Comparison of ENCODE assay signal across 9 mouse cellular contexts in the genomic region with DNA sequence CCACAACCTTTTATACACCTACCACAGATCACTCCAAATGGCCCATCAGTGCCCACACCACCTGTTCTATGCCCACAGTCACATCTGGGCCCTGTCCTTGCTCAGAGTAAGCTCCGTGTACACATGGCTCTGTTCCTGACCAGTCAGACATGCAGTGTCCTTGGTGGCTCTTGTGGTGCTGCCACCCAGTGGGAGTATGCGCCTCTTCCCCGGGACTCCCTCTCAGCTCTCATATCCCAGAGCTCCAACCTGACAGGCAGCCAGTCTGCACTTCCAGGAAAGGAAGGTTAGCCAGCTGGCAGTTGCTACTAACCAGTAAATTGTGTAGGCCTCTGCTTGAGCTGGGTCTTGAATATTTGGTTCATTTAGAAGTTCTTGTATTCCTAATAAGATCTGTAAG. TPM values are rescaled to one million over a fixed set of nuclear protein-coding genes. Genes with fewer than 3 reads are reported as not detected.
DNase-seq lines count a peak whose midpoint lies in the region; ATAC-seq and TF ChIP-seq lines count a peak whose summit lies in the region.
"Had no signal": no experiment of that assay in that cellular context is flagged by ENCODE, and none has a peak within 500 bp of the region (broad histone marks: within the 10 kb centered on the region; RNA-seq: fewer than 3 reads in every experiment).

No protein-coding gene starts in this region.

- TF ChIP-seq POLR2A in liver, adult 2 months (IDR thresholded peaks at IDR 0.05; ENCODE audit: extremely low read depth, insufficient read depth, low read length), result no peak

- WGBS in liver, adult 2 months, result 12% methylated on average over 3 of the region's 3 CpGs
- WGBS in liver, embryonic 12.5 days (ENCODE audit: insufficient replicate concordance), result 82% methylated on average over 3 of the region's 3 CpGs
- WGBS in kidney, postnatal 0 days, result 52% methylated on average over 3 of the region's 3 CpGs
- 65% methylated on average over 3 of the region's 3 CpGs for WGBS in forebrain, embryonic 15.5 days
- WGBS in hindbrain, embryonic 14.5 days, result 79% methylated on average over 3 of the region's 3 CpGs

- peaks cover 54% of the 10 kb centered on the region for H3K36me3 ChIP-seq in liver, adult 2 months (ENCODE audit: control insufficient read depth, insufficient read depth, low read length)
- H3K36me3 ChIP-seq in liver, embryonic 12.5 days, result peaks cover 84% of the 10 kb centered on the region
- peaks cover 73% of the 10 kb centered on the region for H3K36me3 ChIP-seq in kidney, postnatal 0 days (ENCODE audit: insufficient read depth, low read length)
- H3K36me3 ChIP-seq in forebrain, embryonic 15.5 days, result peaks cover 76% of the 10 kb centered on the region
- peaks cover 81% of the 10 kb centered on the region for H3K36me3 ChIP-seq in hindbrain, embryonic 14.5 days (replicated peaks; ENCODE audit: control insufficient read depth, insufficient read depth)

- no peaks in the 10 kb centered on the region for H3K9me3 ChIP-seq in liver, embryonic 12.5 days (replicated peaks)
- no peaks in the 10 kb centered on the region for H3K9me3 ChIP-seq in kidney, postnatal 0 days (replicated peaks; ENCODE audit: low read length)
- no peaks in the 10 kb centered on the region for H3K9me3 ChIP-seq in forebrain, embryonic 15.5 days
- no peaks in the 10 kb centered on the region for H3K9me3 ChIP-seq in hindbrain, embryonic 14.5 days (ENCODE audit: control insufficient read depth, low read length)

- no peak overlapping the region for H3K9ac ChIP-seq in liver, adult 2 months (ENCODE audit: low read depth, low read length)
- H3K9ac ChIP-seq in liver, embryonic 12.5 days, result no peak overlapping the region
- no peak overlapping the region for H3K9ac ChIP-seq in kidney, postnatal 0 days (ENCODE audit: low read depth, low read length)
- H3K9ac ChIP-seq in forebrain, embryonic 15.5 days (replicated peaks), result no peak overlapping the region
- no peak overlapping the region for H3K9ac ChIP-seq in hindbrain, embryonic 14.5 days

- ATAC-seq in liver, embryonic 12.5 days, result no peak
- ATAC-seq in kidney, postnatal 0 days (replicated peaks; ENCODE audit: low FRiP score, low read depth), result no peak
- no peak for ATAC-seq in forebrain, embryonic 15.5 days (replicated peaks)
- ATAC-seq in hindbrain, embryonic 14.5 days (ENCODE audit: low FRiP score), result no peak

- no peaks in the 10 kb centered on the region for H3K27me3 ChIP-seq in liver, adult 2 months (ENCODE audit: control insufficient read depth, insufficient read depth, low read length)
- H3K27me3 ChIP-seq in liver, embryonic 12.5 days (replicated peaks), result no peaks in the 10 kb centered on the region
- H3K27me3 ChIP-seq in kidney, postnatal 0 days (ENCODE audit: insufficient read depth, low read length), result no peaks in the 10 kb centered on the region
- no peaks in the 10 kb centered on the region for H3K27me3 ChIP-seq in forebrain, embryonic 15.5 days
- H3K27me3 ChIP-seq in hindbrain, embryonic 14.5 days (ENCODE audit: control insufficient read depth, insufficient read depth, low read length), result no peaks in the 10 kb centered on the region

- peak; percentile 63 for DNase-seq in liver, adult 2 months (ENCODE audit: extremely low read depth, low read depth, low spot score)
- DNase-seq in NIH3T3 (ENCODE audit: low read depth), result peak; percentile 36
- DNase-seq in adrenal gland, postnatal 36 days, result peak; percentile 77 to 80
- no peak for DNase-seq in kidney, postnatal 0 days (ENCODE audit: low spot score)
- DNase-seq in hindbrain, embryonic 14.5 days (ENCODE audit: low spot score), result no peak
- DNase-seq in thymus, adult 18-20 months, result no peak

- H3K27ac ChIP-seq in liver, adult 2 months (replicated peaks; ENCODE audit: insufficient read depth, low read depth, low read length), result no peak overlapping the region
- H3K27ac ChIP-seq in liver, embryonic 12.5 days, result no peak overlapping the region
- H3K27ac ChIP-seq in kidney, postnatal 0 days, result no peak overlapping the region
- H3K27ac ChIP-seq in forebrain, embryonic 15.5 days (replicated peaks), result no peak overlapping the region
- H3K27ac ChIP-seq in hindbrain, embryonic 14.5 days, result no peak overlapping the region

- H3K4me2 ChIP-seq in liver, embryonic 12.5 days, result no peak overlapping the region
- H3K4me2 ChIP-seq in kidney, postnatal 0 days (ENCODE audit: low read length), result no peak overlapping the region
- no peak overlapping the region for H3K4me2 ChIP-seq in forebrain, embryonic 15.5 days (replicated peaks)
- no peak overlapping the region for H3K4me2 ChIP-seq in hindbrain, embryonic 14.5 days (replicated peaks)

- peaks cover 6% of the 10 kb centered on the region; the same call in 1 of the 2 replicates for H3K79me2 ChIP-seq in liver, adult 2 months (ENCODE audit: control insufficient read depth, insufficient read depth, low read length)

- H3K4me1 ChIP-seq in liver, adult 2 months (ENCODE audit: control insufficient read depth, insufficient read depth, low read length), result no peaks in the 10 kb centered on the region
- peaks cover under 1% of the 10 kb centered on the region; the same call in 1 of the 2 replicates for H3K4me1 ChIP-seq in liver, embryonic 12.5 days
- H3K4me1 ChIP-seq in kidney, postnatal 0 days (replicated peaks; ENCODE audit: insufficient read depth, low read length), result no peaks in the 10 kb centered on the region
- H3K4me1 ChIP-seq in forebrain, embryonic 15.5 days, result peaks cover 1% of the 10 kb centered on the region; the same call in 1 of the 2 replicates
- no peaks in the 10 kb centered on the region; the same call in 1 of the 2 replicates for H3K4me1 ChIP-seq in hindbrain, embryonic 14.5 days (replicated peaks; ENCODE audit: control insufficient read depth, insufficient read depth, low read length)

- peak; percentile 63 for TF ChIP-seq CTCF in liver, adult 2 months (IDR thresholded peaks at IDR 0.05; ENCODE audit: low read depth, low read length)
- TF ChIP-seq CTCF in kidney, postnatal 0 days (IDR thresholded peaks at IDR 0.05; ENCODE audit: low read depth), result peak; percentile 59

- H3K4me3 ChIP-seq in liver, adult 2 months (ENCODE audit: insufficient read depth, low read depth, low read length), result no peak overlapping the region
- H3K4me3 ChIP-seq in liver, embryonic 12.5 days, result no peak overlapping the region
- H3K4me3 ChIP-seq in kidney, postnatal 0 days (replicated peaks; ENCODE audit: low read depth, low read length), result no peak overlapping the region
- no peak overlapping the region for H3K4me3 ChIP-seq in forebrain, embryonic 15.5 days
- no peak overlapping the region for H3K4me3 ChIP-seq in hindbrain, embryonic 14.5 days (replicated peaks; ENCODE audit: low read length)

RNA-seq across cellular contexts. Expression of a gene that starts 8.3 kb away (rescaled TPM):
- 0.13 and 0.18 TPM in 2 replicates for total RNA-seq in liver, adult 2 months (2014; rRNA removed)
- polyA plus RNA-seq in liver, adult 2 months (2012; rRNA removed), result 0.43 and 1.2 TPM in 2 replicates
- 0.30 and 0.44 TPM in 2 replicates for polyA plus RNA-seq in liver, embryonic 12.5 days (2016; fragmentation: Nextera tagmentation; extraction: Ambion mirVana)
- total RNA-seq in adrenal gland, postnatal 36 days (2021), result 10 to 100 TPM in 1 of 2 experiments, 1 to 10 TPM in 1; 6.9 to 10.7 TPM
- polyA plus RNA-seq in kidney, postnatal 0 days (2015; fragmentation: Nextera tagmentation; extraction: Ambion mirVana), result 1.0 and 1.5 TPM in 2 replicates
- 7.2 and 10.1 TPM in 2 replicates for polyA plus RNA-seq in forebrain, embryonic 15.5 days (2015; fragmentation: Nextera tagmentation; extraction: Ambion mirVana)
- polyA plus RNA-seq in hindbrain, embryonic 14.5 days (2014; fragmentation: Nextera tagmentation; extraction: Ambion mirVana), result 10.8 and 15.9 TPM in 2 replicates

RNA-seq across cellular contexts. Expression of a gene that starts 10.0 kb away (rescaled TPM):
- total RNA-seq in liver, adult 2 months (2014; rRNA removed), result 92.9 and 103 TPM in 2 replicates
- polyA plus RNA-seq in liver, adult 2 months (2012; rRNA removed), result 62.4 and 80.0 TPM in 2 replicates
- 437 and 442 TPM in 2 replicates for polyA plus RNA-seq in liver, embryonic 12.5 days (2016; fragmentation: Nextera tagmentation; extraction: Ambion mirVana)
- total RNA-seq in adrenal gland, postnatal 36 days (2021), result 100 to 1,000 TPM; 242 to 248 TPM
- polyA plus RNA-seq in kidney, postnatal 0 days (2015; fragmentation: Nextera tagmentation; extraction: Ambion mirVana), result 501 and 544 TPM in 2 replicates
- 680 and 683 TPM in 2 replicates for polyA plus RNA-seq in forebrain, embryonic 15.5 days (2015; fragmentation: Nextera tagmentation; extraction: Ambion mirVana)
- polyA plus RNA-seq in hindbrain, embryonic 14.5 days (2014; fragmentation: Nextera tagmentation; extraction: Ambion mirVana), result 430 and 441 TPM in 2 replicates

RNA-seq across cellular contexts. Expression of a gene that starts 24.5 kb away (rescaled TPM):
- total RNA-seq in liver, adult 2 months (2014; rRNA removed), result 14.0 and 16.7 TPM in 2 replicates
- polyA plus RNA-seq in liver, adult 2 months (2012; rRNA removed), result 18.8 and 19.3 TPM in 2 replicates
- 32.6 and 33.3 TPM in 2 replicates for polyA plus RNA-seq in liver, embryonic 12.5 days (2016; fragmentation: Nextera tagmentation; extraction: Ambion mirVana)
- total RNA-seq in adrenal gland, postnatal 36 days (2021), result 10 to 100 TPM; 23.1 to 29.0 TPM
- polyA plus RNA-seq in kidney, postnatal 0 days (2015; fragmentation: Nextera tagmentation; extraction: Ambion mirVana), result 50.1 and 52.3 TPM in 2 replicates
- polyA plus RNA-seq in forebrain, embryonic 15.5 days (2015; fragmentation: Nextera tagmentation; extraction: Ambion mirVana), result 66.2 and 69.2 TPM in 2 replicates
- 52.1 and 53.4 TPM in 2 replicates for polyA plus RNA-seq in hindbrain, embryonic 14.5 days (2014; fragmentation: Nextera tagmentation; extraction: Ambion mirVana)

RNA-seq across cellular contexts. Expression of a gene that starts 24.5 kb away (rescaled TPM):
- 32.1 and 33.0 TPM in 2 replicates for total RNA-seq in liver, adult 2 months (2014; rRNA removed)
- polyA plus RNA-seq in liver, adult 2 months (2012; rRNA removed), result 37.4 and 41.4 TPM in 2 replicates
- polyA plus RNA-seq in liver, embryonic 12.5 days (2016; fragmentation: Nextera tagmentation; extraction: Ambion mirVana), result 22.2 and 24.4 TPM in 2 replicates
- total RNA-seq in adrenal gland, postnatal 36 days (2021), result 10 to 100 TPM; 41.2 to 43.2 TPM
- 68.8 and 71.2 TPM in 2 replicates for polyA plus RNA-seq in kidney, postnatal 0 days (2015; fragmentation: Nextera tagmentation; extraction: Ambion mirVana)
- 85.5 and 85.7 TPM in 2 replicates for polyA plus RNA-seq in forebrain, embryonic 15.5 days (2015; fragmentation: Nextera tagmentation; extraction: Ambion mirVana)
- 90.5 and 91.1 TPM in 2 replicates for polyA plus RNA-seq in hindbrain, embryonic 14.5 days (2014; fragmentation: Nextera tagmentation; extraction: Ambion mirVana)

RNA-seq across cellular contexts. Expression of a gene that starts 33.7 kb away (rescaled TPM):
- total RNA-seq in liver, adult 2 months (2014; rRNA removed), result not detected in 2 replicates
- polyA plus RNA-seq in liver, adult 2 months (2012; rRNA removed), result not detected in 2 replicates
- polyA plus RNA-seq in liver, embryonic 12.5 days (2016; fragmentation: Nextera tagmentation; extraction: Ambion mirVana), result not detected in 2 replicates
- total RNA-seq in adrenal gland, postnatal 36 days (2021), result under 1 TPM; 0.30 to 0.43 TPM
- polyA plus RNA-seq in kidney, postnatal 0 days (2015; fragmentation: Nextera tagmentation; extraction: Ambion mirVana), result 0.09 and 0.18 TPM in 2 replicates
- 0.18 TPM in 1 of 2 replicates, not detected in the other for polyA plus RNA-seq in forebrain, embryonic 15.5 days (2015; fragmentation: Nextera tagmentation; extraction: Ambion mirVana)
- polyA plus RNA-seq in hindbrain, embryonic 14.5 days (2014; fragmentation: Nextera tagmentation; extraction: Ambion mirVana), result not detected in 2 replicates
- total RNA-seq: left cerebral cortex, postnatal 36 days had no signal

Comparison
In these comparisons a context has a peak if more than half of its experiments do, and no peak if none do; other contexts are left out.
1. DNase-seq: peak in liver, adult 2 months (single experiment), NIH3T3 (single experiment) and adrenal gland, postnatal 36 days (2 of 2); none in kidney, postnatal 0 days (single experiment), hindbrain, embryonic 14.5 days (single experiment) and thymus, adult 18-20 months (0 of 2).